Mouse (Mus musculus) cerebellum, postnatal 14 days (tissue): ENCODE data around the gene Appbp2.
A peak's percentile ranks its signal among the peaks of the same experiment; 100 is the strongest.

Experiments used
- DNase-seq, 2 experiments: peaks; one replicate each; pipeline ENCODE4 v3.0.0; 2021; ENCODE audit warnings: mixed read lengths in 2 of 2

The Appbp2 gene

GRCm38 (mm10) chr11:85139581-85140540, 95.1 kb downstream of the Appbp2 start, which contains the start of gene Usp32:
Usp32 (minus strand) TSS chr11:85140161.
- DNase-seq: peak; percentile 96 to 98

- peak; percentile 45 to 55 for DNase-seq
These were observed 96.0 kb downstream of the Appbp2 start for GRCm38 (mm10) chr11:85138776-85139474.
